Mouse (Mus musculus) neural tube, embryonic 14.5 days (tissue): ENCODE data around the gene Clk2. TPM values are rescaled to one million over a fixed set of nuclear protein-coding genes. Genes with fewer than 3 reads are reported as not detected.

Source experiments
- ATAC-seq: fragments of 200-750 bp; cut with Nextera tagmentation; 2 replicates; pipeline ENCODE4 v1.8.0; 2017; ENCODE audit warnings: low read depth, mild to moderate bottlenecking, moderate TSS enrichment, moderate library complexity
- H3K27ac ChIP-seq: fragments of 300-500 bp; sonication (generic); 2 replicates; pipeline ENCODE4 v1.5.1; 2014; ENCODE audit warnings: low read depth, mild to moderate bottlenecking, control low read depth, low read length, moderate library complexity, mixed read lengths
- H3K27me3 ChIP-seq: fragments of 300-500 bp; sonication (generic); 2 replicates; pipeline ENCODE4 v1.6.1; 2014; ENCODE audit warnings: low read length; ENCODE audit not compliant: control insufficient read depth, insufficient read depth
- H3K36me3 ChIP-seq: fragments of 300-500 bp; sonication (generic); 2 replicates; pipeline ENCODE4 v1.6.1; 2014; ENCODE audit warnings: low read length, mixed read lengths; ENCODE audit not compliant: control insufficient read depth, insufficient read depth
- H3K4me1 ChIP-seq: fragments of 300-500 bp; sonication (generic); 2 replicates; pipeline ENCODE4 v1.6.1; 2014; ENCODE audit warnings: low read length; ENCODE audit not compliant: control insufficient read depth, insufficient read depth
- H3K4me2 ChIP-seq: fragments of 300-500 bp; sonication (generic); 2 replicates; pipeline ENCODE4 v1.6.1; 2014; ENCODE audit warnings: mild to moderate bottlenecking, low read depth, low read length, control low read depth
- H3K4me3 ChIP-seq: fragments of 300-500 bp; sonication (generic); 2 replicates; pipeline ENCODE4 v1.5.1; 2014; ENCODE audit warnings: low read depth, low read length, control low read depth, mixed read lengths
- H3K9ac ChIP-seq: fragments of 300-500 bp; sonication (generic); replicated peaks from 2 replicates; pipeline ENCODE4 v1.6.1; 2014; ENCODE audit warnings: low read depth, mild to moderate bottlenecking, control low read depth, low read length, mixed read lengths
- H3K9me3 ChIP-seq: fragments of 300-500 bp; sonication (generic); 2 replicates; pipeline ENCODE4 v1.6.1; 2016; ENCODE audit warnings: low read length; ENCODE audit not compliant: control insufficient read depth
- WGBS: fragments of 180-500 bp; shearing (Covaris S2); extraction: QIAGEN DNeasy Blood & Tissue Kit; methylation state at CpG from one replicate; pipeline ENCODE4 v1.1.7; 2014; 5-methylcytosine and 5-hydroxymethylcytosine counted together
- polyA plus RNA-seq: library from polyadenylated mRNA; unstranded; fragments of >200 nt; fragmentation: Nextera tagmentation; extraction: Ambion mirVana; gene quantifications from 2 replicates; pipeline ENCODE4 v1.2.1, GENCODE M21; 2014

Gene Clk2
- polyA plus RNA-seq, 1 experiment from 2014 or later: 19.6 TPM

DNA sequence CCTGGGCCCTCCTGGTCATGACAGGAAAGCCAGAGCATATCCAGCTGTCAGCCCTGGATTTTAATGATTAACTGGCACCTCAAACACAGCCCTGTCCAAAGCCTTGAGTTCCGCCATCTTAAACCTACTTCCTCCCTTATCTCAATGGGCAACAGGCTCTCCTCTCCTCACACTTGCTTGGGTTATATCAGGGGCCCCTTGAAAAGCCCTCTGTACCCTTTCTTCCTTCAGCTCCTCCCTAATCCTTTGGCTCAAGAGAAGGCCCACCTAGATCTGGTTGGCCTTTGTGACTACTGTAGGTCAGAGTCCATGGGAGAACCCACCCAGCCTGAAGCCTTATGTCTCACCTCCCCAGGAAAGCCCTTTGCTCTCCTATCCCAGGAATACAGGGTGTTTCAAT lies 30.8 kb upstream of the Clk2 start:
- Histone ChIP-seq H3K27me3 (no peaks in the 10 kb centered on the region), H3K36me3 (no peaks in the 10 kb centered on the region), H3K4me2 (no peak overlapping the region), H3K4me1 (no peaks in the 10 kb centered on the region), H3K9ac (no peak overlapping the region), H3K4me3 (no peak overlapping the region), H3K9me3 (no peaks in the 10 kb centered on the region), H3K27ac (no peak overlapping the region)
- ATAC-seq: no peak
- WGBS: 84% methylated on average over 1 of the region's 1 CpGs

DNA sequence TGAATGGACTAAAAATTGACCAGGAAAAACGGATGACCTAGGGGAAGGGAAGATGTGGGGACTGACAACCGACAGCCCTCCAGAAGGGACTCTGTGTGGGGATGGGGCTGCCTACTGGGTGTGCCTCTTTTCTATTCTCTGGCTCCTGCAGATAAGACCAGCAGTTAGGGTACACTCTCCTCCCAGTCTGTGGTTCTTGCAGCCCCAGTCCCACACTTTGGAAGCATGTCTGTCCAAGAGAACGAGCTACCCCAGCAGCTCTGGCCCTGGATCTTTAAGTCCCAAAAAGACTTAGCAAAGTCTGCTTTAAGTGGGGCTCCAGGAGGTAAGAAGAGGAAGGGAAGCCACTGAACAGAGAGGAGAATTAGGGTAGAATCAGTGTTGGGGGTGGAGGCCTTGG lies 28.6 kb upstream of the Clk2 start, which contains the start of gene Pklr:
Gene Pklr (plus strand): TSS at position 185 of the 400 bp plus-strand sequence.
- no peak within 1 kb of the TSS for H3K27ac ChIP-seq
- H3K4me1 ChIP-seq: no peaks in the 10 kb centered on the region
- no peaks in the 10 kb centered on the region for H3K9me3 ChIP-seq
- no peak within 1 kb of the TSS for H3K4me3 ChIP-seq
- H3K9ac ChIP-seq: no peak within 1 kb of the TSS
- H3K4me2 ChIP-seq: no peak within 1 kb of the TSS
- H3K27me3 ChIP-seq: no peaks in the 10 kb centered on the region
- no peaks in the 10 kb centered on the region for H3K36me3 ChIP-seq
- no peak for ATAC-seq
- WGBS: 56% methylated on average over 3 of the region's 3 CpGs

DNA sequence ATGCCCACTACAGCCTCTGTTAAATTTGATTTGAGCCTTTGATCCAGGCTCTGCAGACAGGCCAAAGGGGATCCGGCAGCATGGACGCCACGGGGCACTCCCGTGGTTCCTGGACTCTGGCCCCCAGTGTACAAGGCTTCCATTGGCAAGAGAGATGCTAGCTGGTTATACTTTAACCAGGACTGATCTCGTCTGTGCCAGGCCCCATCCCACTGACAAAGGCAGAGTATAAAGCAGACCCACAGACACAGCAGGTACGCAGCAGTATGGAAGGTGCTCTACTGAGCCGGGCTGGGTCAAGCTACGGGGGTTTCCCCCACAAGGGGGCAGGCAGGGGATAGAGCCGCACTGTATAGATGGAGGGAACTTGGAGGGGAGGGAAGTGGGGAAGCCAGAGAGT lies 28.2 kb upstream of the Clk2 start:
- Histone ChIP-seq H3K27me3 (no peaks in the 10 kb centered on the region), H3K9me3 (no peaks in the 10 kb centered on the region), H3K36me3 (no peaks in the 10 kb centered on the region), H3K4me1 (no peaks in the 10 kb centered on the region), H3K4me2 (no peak overlapping the region), H3K4me3 (no peak overlapping the region), H3K27ac (no peak overlapping the region), H3K9ac (no peak overlapping the region)
- WGBS: 17% methylated on average over 9 of the region's 9 CpGs
- ATAC-seq: no peak

DNA sequence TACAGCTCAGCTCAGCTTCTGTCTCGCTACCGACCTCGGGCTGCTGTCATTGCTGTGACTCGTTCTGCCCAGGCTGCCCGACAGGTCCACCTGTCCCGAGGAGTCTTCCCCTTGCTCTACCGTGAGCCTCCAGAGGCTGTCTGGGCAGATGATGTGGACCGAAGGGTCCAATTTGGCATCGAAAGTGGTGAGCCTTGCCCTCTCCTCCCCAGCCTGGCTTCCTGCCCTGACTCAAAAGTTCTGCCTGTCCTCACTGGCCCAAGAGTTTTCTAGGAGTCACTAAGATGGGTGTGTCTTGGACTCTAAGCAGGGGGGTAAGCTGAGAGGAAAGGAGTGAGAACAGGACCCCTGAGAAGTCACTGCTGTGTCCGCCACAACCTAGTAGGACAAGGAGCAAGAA lies 19.8 kb upstream of the Clk2 start:
- no peak overlapping the region for H3K9ac ChIP-seq
- 83% methylated on average over 10 of the region's 10 CpGs for WGBS
- H3K9me3 ChIP-seq: no peaks in the 10 kb centered on the region
- no peaks in the 10 kb centered on the region for H3K27me3 ChIP-seq
- H3K4me2 ChIP-seq: no peak overlapping the region
- H3K36me3 ChIP-seq: peaks cover 5% of the 10 kb centered on the region; the same call in 1 of the 2 replicates
- H3K27ac ChIP-seq: no peak overlapping the region
- H3K4me3 ChIP-seq: no peak overlapping the region
- ATAC-seq: no peak
- H3K4me1 ChIP-seq: no peaks in the 10 kb centered on the region

DNA sequence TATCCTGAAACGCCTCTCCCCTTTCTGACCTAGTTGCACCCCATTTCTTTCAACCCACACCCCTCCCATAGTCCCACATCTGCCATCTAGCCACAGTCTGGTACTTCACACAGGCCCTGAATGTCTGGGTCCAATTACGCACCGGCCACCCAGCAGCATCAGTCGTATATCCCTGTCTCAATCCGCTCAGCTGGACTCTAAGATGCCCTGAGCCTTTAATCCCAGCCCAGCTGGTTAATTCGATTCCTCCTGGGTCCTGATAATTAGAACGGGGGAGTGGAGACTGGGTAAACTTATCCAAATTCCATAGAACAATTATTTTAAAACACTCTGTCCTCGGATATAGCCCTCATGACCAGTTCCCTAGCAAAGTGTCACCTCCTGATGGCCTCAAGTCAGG lies 19.0 kb upstream of the Clk2 start:
- H3K9me3 ChIP-seq: no peaks in the 10 kb centered on the region
- no peaks in the 10 kb centered on the region for H3K27me3 ChIP-seq
- H3K27ac ChIP-seq: no peak overlapping the region
- H3K4me2 ChIP-seq: no peak overlapping the region
- no peak overlapping the region for H3K4me3 ChIP-seq
- peaks cover 5% of the 10 kb centered on the region; the same call in 1 of the 2 replicates for H3K36me3 ChIP-seq
- 62% methylated on average over 8 of the region's 8 CpGs for WGBS
- no peak overlapping the region for H3K9ac ChIP-seq
- ATAC-seq: no peak
- H3K4me1 ChIP-seq: no peaks in the 10 kb centered on the region

DNA sequence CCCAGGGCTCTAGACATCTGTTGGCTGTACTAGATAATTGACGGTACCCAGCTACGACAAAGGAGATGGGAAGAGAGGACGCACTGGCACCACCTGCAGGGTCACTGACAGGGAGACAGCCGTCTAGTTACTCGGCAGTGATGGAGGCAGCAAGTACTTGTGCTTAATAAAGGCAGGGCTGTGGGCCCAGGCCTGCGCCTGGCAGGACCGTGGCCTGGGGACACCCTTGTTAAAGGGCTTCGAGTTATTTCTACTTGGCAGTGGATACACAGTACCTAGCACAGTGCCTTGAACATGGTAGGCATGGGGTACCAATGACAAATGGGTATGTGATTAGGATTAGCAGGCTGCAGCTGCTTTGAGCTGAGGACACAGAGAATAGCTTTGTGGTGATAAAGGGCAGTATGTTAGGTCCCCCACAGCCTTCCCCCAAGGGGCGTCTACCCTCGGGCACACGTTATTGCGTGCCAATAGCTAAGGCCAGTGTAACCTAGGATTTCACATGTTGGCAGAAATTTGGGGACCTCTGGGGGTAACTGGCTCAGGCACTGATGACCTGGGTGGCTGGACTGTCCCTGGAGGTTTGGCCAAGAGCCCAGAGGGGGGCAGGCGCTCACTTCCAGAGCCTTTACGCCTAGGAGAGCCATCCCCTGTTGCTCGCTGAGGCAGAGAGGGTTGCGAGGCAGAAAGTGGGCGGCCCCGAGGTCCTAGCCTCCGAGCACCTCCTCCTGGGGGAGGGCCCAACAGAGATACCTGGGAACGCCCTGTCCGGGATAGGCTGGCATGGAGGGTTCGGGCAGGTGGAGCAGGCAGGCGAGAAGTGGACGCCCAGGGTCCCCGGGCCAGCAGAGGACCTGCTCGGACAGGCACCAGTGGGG lies 17.3 kb upstream of the Clk2 start:
- Histone ChIP-seq H3K27me3 (no peaks in the 10 kb centered on the region), H3K4me1 (no peaks in the 10 kb centered on the region), H3K9ac (no peak overlapping the region), H3K9me3 (no peaks in the 10 kb centered on the region), H3K27ac (no peak overlapping the region), H3K4me2 (no peak overlapping the region), H3K36me3 (peaks cover 5% of the 10 kb centered on the region), H3K4me3 (no peak overlapping the region)
- WGBS: 17% methylated on average over 26 of the region's 26 CpGs
- peak; percentile 20; the same call in 1 of the 2 replicates for ATAC-seq

DNA sequence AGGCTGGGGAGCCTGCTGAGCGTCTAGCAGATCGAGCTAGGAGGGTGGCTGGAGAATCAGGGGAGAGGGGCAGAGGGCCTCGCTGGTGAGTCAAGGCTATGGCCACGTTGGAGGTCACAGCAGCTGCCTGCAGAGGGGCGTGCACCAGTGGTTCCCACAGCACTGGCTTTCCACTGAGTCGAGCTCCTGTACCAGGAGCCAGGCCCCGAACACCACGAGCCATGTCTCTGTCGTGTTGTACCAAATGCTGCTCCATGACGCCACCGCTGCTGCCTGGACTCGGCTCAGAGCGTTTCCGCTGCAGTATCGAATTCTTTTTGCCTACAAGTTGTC lies 16.6 kb upstream of the Clk2 start:
- Histone ChIP-seq H3K9ac (no peak overlapping the region), H3K4me2 (no peak overlapping the region)
- 8% methylated on average over 15 of the region's 15 CpGs for whole genome bisulfite sequencing

DNA sequence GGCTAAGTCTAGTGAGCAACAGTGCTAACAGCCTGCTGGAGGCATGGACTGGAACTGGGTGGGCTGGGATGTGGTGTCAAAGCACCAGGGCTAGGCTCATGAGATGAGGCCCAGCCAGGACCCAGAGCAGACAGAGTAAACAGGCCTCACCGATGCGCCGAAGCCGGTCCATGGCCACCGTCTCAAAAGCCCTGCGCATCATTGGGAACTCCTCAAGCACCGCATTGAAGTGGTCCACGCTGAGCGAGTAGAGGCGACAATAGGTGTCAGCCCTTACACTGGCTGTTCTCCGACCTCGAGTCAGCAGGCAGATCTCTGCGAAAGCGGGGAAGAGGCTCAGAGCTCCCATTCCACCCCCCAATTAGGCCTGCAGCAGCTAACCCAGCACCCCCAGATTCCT lies 16.0 kb upstream of the Clk2 start:
- WGBS: 74% methylated on average over 14 of the region's 14 CpGs
- Histone ChIP-seq H3K36me3 (peaks cover 5% of the 10 kb centered on the region), H3K9me3 (no peaks in the 10 kb centered on the region), H3K27ac (no peak overlapping the region), H3K4me1 (no peaks in the 10 kb centered on the region), H3K27me3 (no peaks in the 10 kb centered on the region), H3K4me2 (no peak overlapping the region), H3K9ac (no peak overlapping the region), H3K4me3 (no peak overlapping the region)
- ATAC-seq: no peak

More for the DNA sequence above, 16.6 kb upstream of the Clk2 start:
- ATAC-seq: no peak
- H3K27me3 ChIP-seq: no peaks in the 10 kb centered on the region
- no peak overlapping the region for H3K4me3 ChIP-seq
- H3K4me1 ChIP-seq: no peaks in the 10 kb centered on the region
- H3K9me3 ChIP-seq: no peaks in the 10 kb centered on the region
- H3K27ac ChIP-seq: no peak overlapping the region
- peaks cover 5% of the 10 kb centered on the region for H3K36me3 ChIP-seq

DNA sequence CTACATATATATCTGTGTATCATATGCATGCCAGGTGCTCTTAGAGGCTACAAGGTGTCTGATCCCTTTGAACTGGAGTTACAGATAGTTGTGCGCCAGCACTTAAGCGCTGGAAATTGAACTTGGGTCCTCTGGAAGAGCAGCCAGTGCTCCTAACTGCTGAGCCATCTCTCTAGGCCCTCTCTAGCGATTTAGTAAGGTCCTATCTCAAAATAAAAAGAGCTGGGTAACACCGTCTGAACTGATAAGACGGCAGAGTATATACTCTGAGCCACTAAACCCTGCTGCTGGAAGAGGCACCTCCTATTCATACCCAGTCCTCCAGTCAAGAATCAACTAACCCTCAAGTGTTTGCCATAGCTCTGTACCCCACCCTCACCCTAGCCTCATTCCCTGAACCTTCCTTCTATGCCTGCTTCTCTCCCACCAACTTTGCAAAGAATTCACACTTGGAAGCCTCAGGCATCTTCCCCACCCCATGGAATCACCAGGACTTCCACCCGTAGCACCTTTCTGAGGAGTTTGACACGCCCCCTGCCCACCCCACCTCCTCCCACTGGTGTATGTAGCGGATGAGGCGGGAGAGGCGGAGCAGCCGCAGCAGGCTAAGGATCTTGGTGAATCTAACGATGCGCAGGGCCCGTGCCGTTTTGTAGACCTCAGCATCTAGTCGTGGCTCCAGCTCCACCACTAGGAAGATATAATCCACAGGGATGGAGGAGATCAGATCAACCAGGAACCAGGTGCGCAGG lies 12.3 kb upstream of the Clk2 start:
- no peak overlapping the region for H3K27ac ChIP-seq
- no peaks in the 10 kb centered on the region for H3K27me3 ChIP-seq
- peaks cover 5% of the 10 kb centered on the region for H3K36me3 ChIP-seq
- WGBS: 56% methylated on average over 17 of the region's 17 CpGs
- no peak overlapping the region for H3K9ac ChIP-seq
- no peak for ATAC-seq
- H3K4me1 ChIP-seq: no peaks in the 10 kb centered on the region
- H3K4me2 ChIP-seq: no peak overlapping the region
- H3K9me3 ChIP-seq: no peaks in the 10 kb centered on the region
- no peak overlapping the region for H3K4me3 ChIP-seq
